In genomic region chr14:18326968-18327672, GRCm38 (mm10) we compare ENCODE assay signal across 8 mouse cellular contexts. TPM values are rescaled to one million over a fixed set of nuclear protein-coding genes. Genes with fewer than 3 reads are reported as not detected.
DNase-seq lines count a peak whose midpoint lies in the region; ATAC-seq lines count a peak whose summit lies in the region.

No protein-coding gene starts in this region.

- peak overlapping the region; percentile 84 for H3K4me2 ChIP-seq in embryonic facial prominence, embryonic 12.5 days (replicated peaks)

- DNase-seq in kidney, adult 11 months, result peak; percentile 19
- DNase-seq in kidney, adult 8-10 months, result no peak
- DNase-seq in adrenal gland, adult 2 months, result peak; percentile 57
- peak; percentile 36 to 53 for DNase-seq in heart, postnatal 14 days
- peak; percentile 16 to 18 for DNase-seq in left cerebral cortex, postnatal 36 days (ENCODE audit: low spot score in 2 of 2)
- peak; percentile 76 for DNase-seq in midbrain, embryonic 10.5 days (ENCODE audit: low spot score)
- DNase-seq in thymus, postnatal 36 days, result peak; percentile 17 to 43

- H3K4me1 ChIP-seq in embryonic facial prominence, embryonic 12.5 days, result peaks cover 25% of the 10 kb centered on the region
- peaks cover 46% of the 10 kb centered on the region for H3K4me1 ChIP-seq in midbrain, embryonic 10.5 days

- 2% methylated on average over 34 of the region's 37 CpGs for WGBS in embryonic facial prominence, embryonic 12.5 days
- WGBS in midbrain, embryonic 10.5 days, result 2% methylated on average over 37 of the region's 37 CpGs

- no peak for ATAC-seq in embryonic facial prominence, embryonic 12.5 days (ENCODE audit: insufficient number of reproducible peaks, insufficient read depth, low FRiP score, low TSS enrichment)

- peak overlapping the region; percentile 43 for H3K4me3 ChIP-seq in embryonic facial prominence, embryonic 12.5 days
- H3K4me3 ChIP-seq in midbrain, embryonic 10.5 days, result peak overlapping the region; percentile 63

- no peaks in the 10 kb centered on the region for H3K27me3 ChIP-seq in embryonic facial prominence, embryonic 12.5 days
- no peaks in the 10 kb centered on the region for H3K27me3 ChIP-seq in midbrain, embryonic 10.5 days (ENCODE audit: low read depth, poor library complexity, severe bottlenecking)

- H3K9me3 ChIP-seq in embryonic facial prominence, embryonic 12.5 days, result no peaks in the 10 kb centered on the region
- no peaks in the 10 kb centered on the region for H3K9me3 ChIP-seq in midbrain, embryonic 10.5 days (replicated peaks)

- no peak overlapping the region for H3K27ac ChIP-seq in embryonic facial prominence, embryonic 12.5 days
- H3K27ac ChIP-seq in midbrain, embryonic 10.5 days (replicated peaks), result peak overlapping the region; percentile 93

- intact Hi-C loops in heart, postnatal 14 days (cut with DNase I), result no loop called here
- intact Hi-C loops in left cerebral cortex, postnatal 36 days (cut with DNase I), result no loop called here

- peak overlapping the region; percentile 57 for H3K9ac ChIP-seq in embryonic facial prominence, embryonic 12.5 days

- peaks cover 3% of the 10 kb centered on the region; the same call in 1 of the 2 replicates for H3K36me3 ChIP-seq in embryonic facial prominence, embryonic 12.5 days
- H3K36me3 ChIP-seq in midbrain, embryonic 10.5 days, result peaks cover 25% of the 10 kb centered on the region

RNA-seq across cellular contexts. Expression of gene Ube2e1, which starts 4.5 kb away (rescaled TPM):
- total RNA-seq in adrenal gland, adult 2 months (2021), result 100 to 1,000 TPM in 1 of 2 experiments, 10 to 100 TPM in 1; 80.1 to 104 TPM
- 6.8 and 7.8 TPM in 2 replicates for polyA plus RNA-seq in adrenal gland, adult 2 months (2012; rRNA removed)
- polyA plus RNA-seq in embryonic facial prominence, embryonic 12.5 days (2016; fragmentation: Nextera tagmentation; extraction: Ambion mirVana), result 156 and 157 TPM in 2 replicates
- total RNA-seq in heart, postnatal 14 days (2021), result 10 to 100 TPM; 33.7 to 35.7 TPM
- total RNA-seq in left cerebral cortex, postnatal 36 days (2021), result 100 to 1,000 TPM; 121 to 122 TPM
- polyA plus RNA-seq in midbrain, embryonic 10.5 days (2016; fragmentation: Nextera tagmentation; extraction: Ambion mirVana), result 174 TPM in 2 replicates

RNA-seq across cellular contexts. Expression of gene Rpl15, which starts 55.9 kb away (rescaled TPM):
- 100 to 1,000 TPM; 734 to 830 TPM for total RNA-seq in adrenal gland, adult 2 months (2021)
- polyA plus RNA-seq in adrenal gland, adult 2 months (2012; rRNA removed), result 76.9 and 101 TPM in 2 replicates
- polyA plus RNA-seq in embryonic facial prominence, embryonic 12.5 days (2016; fragmentation: Nextera tagmentation; extraction: Ambion mirVana), result 390 and 444 TPM in 2 replicates
- total RNA-seq in heart, postnatal 14 days (2021), result 100 to 1,000 TPM; 622 to 682 TPM
- total RNA-seq in left cerebral cortex, postnatal 36 days (2021), result 100 to 1,000 TPM; 385 to 422 TPM
- 379 and 446 TPM in 2 replicates for polyA plus RNA-seq in midbrain, embryonic 10.5 days (2016; fragmentation: Nextera tagmentation; extraction: Ambion mirVana)

RNA-seq across cellular contexts. Expression of gene Nkiras1, which starts 56.2 kb away (rescaled TPM):
- total RNA-seq in adrenal gland, adult 2 months (2021), result 10 to 100 TPM; 24.7 to 26.7 TPM
- polyA plus RNA-seq in adrenal gland, adult 2 months (2012; rRNA removed), result 0.79 and 0.90 TPM in 2 replicates
- 17.4 and 21.5 TPM in 2 replicates for polyA plus RNA-seq in embryonic facial prominence, embryonic 12.5 days (2016; fragmentation: Nextera tagmentation; extraction: Ambion mirVana)
- 10 to 100 TPM; 34.6 to 36.3 TPM for total RNA-seq in heart, postnatal 14 days (2021)
- total RNA-seq in left cerebral cortex, postnatal 36 days (2021), result 100 to 1,000 TPM in 1 of 2 experiments, 10 to 100 TPM in 1; 94.7 to 101 TPM
- polyA plus RNA-seq in midbrain, embryonic 10.5 days (2016; fragmentation: Nextera tagmentation; extraction: Ambion mirVana), result 11.3 and 12.6 TPM in 2 replicates

Comparison
In these comparisons a context has a peak if more than half of its experiments do, and no peak if none do; other contexts are left out.
1. DNase-seq: peak in kidney, adult 11 months (single experiment), adrenal gland, adult 2 months (single experiment), heart, postnatal 14 days (2 of 2), left cerebral cortex, postnatal 36 days (2 of 2), midbrain, embryonic 10.5 days (single experiment) and thymus, postnatal 36 days (2 of 2); none in kidney, adult 8-10 months (0 of 2).